Mouse (Mus musculus) hindbrain, embryonic 16.5 days (tissue): Measurements from ENCODE around the gene Kifc1. TPM values are rescaled to one million over a fixed set of nuclear protein-coding genes. Genes with fewer than 3 reads are reported as not detected.

Source experiments
- ATAC-seq: fragments of 200-750 bp; cut with Nextera tagmentation; 2 replicates; pipeline ENCODE4 v1.8.0; 2017; ENCODE audit warnings: moderate TSS enrichment, moderate library complexity
- H3K27ac ChIP-seq: fragments of 300-500 bp; sonication (generic); 2 replicates; pipeline ENCODE4 v1.5.1; 2014; ENCODE audit warnings: low read depth, mild to moderate bottlenecking, control low read depth, low read length, moderate library complexity
- H3K27me3 ChIP-seq: fragments of 300-500 bp; sonication (generic); replicated peaks from 2 replicates; pipeline ENCODE4 v1.6.1; 2014; ENCODE audit warnings: low read length; ENCODE audit not compliant: control insufficient read depth, insufficient read depth
- H3K36me3 ChIP-seq: fragments of 300-500 bp; sonication (generic); 2 replicates; pipeline ENCODE4 v1.6.1; 2014; ENCODE audit warnings: mild to moderate bottlenecking, low read length, moderate library complexity, mixed read lengths; ENCODE audit not compliant: control insufficient read depth, insufficient read depth
- H3K4me1 ChIP-seq: fragments of 300-500 bp; sonication (generic); 2 replicates; pipeline ENCODE4 v1.6.1; 2014; ENCODE audit warnings: low read depth, low read length; ENCODE audit not compliant: control insufficient read depth, insufficient read depth
- H3K4me2 ChIP-seq: fragments of 300-500 bp; sonication (generic); 2 replicates; pipeline ENCODE4 v1.6.1; 2014; ENCODE audit warnings: mild to moderate bottlenecking, low read length, control low read depth, moderate library complexity
- H3K4me3 ChIP-seq: fragments of 300-500 bp; sonication (generic); 2 replicates; pipeline ENCODE4 v1.5.1; 2014; ENCODE audit warnings: mild to moderate bottlenecking, low read length, control low read depth, moderate library complexity
- H3K9ac ChIP-seq: fragments of 300-500 bp; sonication (generic); 2 replicates; pipeline ENCODE4 v1.6.1; 2014; ENCODE audit warnings: low read depth, mild to moderate bottlenecking, control low read depth, low read length, moderate library complexity
- H3K9me3 ChIP-seq: fragments of 300-500 bp; sonication (generic); 2 replicates; pipeline ENCODE4 v1.6.1; 2014; ENCODE audit warnings: mild to moderate bottlenecking, low read length, moderate library complexity; ENCODE audit not compliant: control insufficient read depth
- WGBS: fragments of 180-500 bp; shearing (Covaris S2); extraction: QIAGEN DNeasy Blood & Tissue Kit; methylation state at CpG from one replicate; pipeline ENCODE4 v1.1.7; 2014; 5-methylcytosine and 5-hydroxymethylcytosine counted together
- polyA plus RNA-seq: library from polyadenylated mRNA; unstranded; fragments of >200 nt; fragmentation: Nextera tagmentation; extraction: Ambion mirVana; gene quantifications from 2 replicates; pipeline ENCODE4 v1.2.1, GENCODE M21; 2015

Kifc1 gene
- polyA plus RNA-seq, 1 experiment from 2014 or later = 2.5 TPM

GRCm38 (mm10) chr17:33920282-33921097, 30.0 kb upstream of the Kifc1 start:
- Histone ChIP-seq H3K27me3 (0 out of 2 replicates have a peak, but pooled peaks cover 3% of the 10 kb centered on the region), H3K4me1 (peaks cover 24% of the 10 kb centered on the region), H3K4me3 (peak overlapping the region; percentile 49), H3K9me3 (no peaks in the 10 kb centered on the region), H3K9ac (peak overlapping the region; percentile 63), H3K27ac (peak overlapping the region; percentile 60), H3K36me3 (no peaks in the 10 kb centered on the region), H3K4me2 (peak overlapping the region; percentile 78)
- no peak for ATAC-seq
- under 1% methylated on average over 36 of the region's 36 CpGs for WGBS

- 2% methylated on average over 51 of the region's 52 CpGs for WGBS
- H3K9ac ChIP-seq = peak overlapping the region; percentile 63
- H3K4me2 ChIP-seq = peak overlapping the region; percentile 78
- peak overlapping the region; percentile 49 for H3K4me3 ChIP-seq
- H3K27ac ChIP-seq = peak overlapping the region; percentile 60
- no peaks in the 10 kb centered on the region for H3K9me3 ChIP-seq
- H3K27me3 ChIP-seq = 0 out of 2 replicates have a peak, but pooled peaks cover 3% of the 10 kb centered on the region
- H3K4me1 ChIP-seq = peaks cover 30% of the 10 kb centered on the region
- no peaks in the 10 kb centered on the region for H3K36me3 ChIP-seq
- ATAC-seq = no peak
These were observed 29.2 kb upstream of the Kifc1 start for GRCm38 (mm10) chr17:33919351-33920281.

- WGBS = 59% methylated on average over 37 of the region's 37 CpGs
- peak overlapping the region; percentile 78 for H3K4me2 ChIP-seq
- 0 out of 2 replicates have a peak, but pooled peaks cover 3% of the 10 kb centered on the region for H3K27me3 ChIP-seq
- H3K9ac ChIP-seq = peak overlapping the region; percentile 63; the same call in 1 of the 2 replicates
- no peak overlapping the region for H3K27ac ChIP-seq
- ATAC-seq = no peak
- no peaks in the 10 kb centered on the region for H3K9me3 ChIP-seq
- peak overlapping the region; percentile 49 for H3K4me3 ChIP-seq
- peaks cover 9% of the 10 kb centered on the region for H3K36me3 ChIP-seq
- H3K4me1 ChIP-seq = peaks cover 30% of the 10 kb centered on the region
These were observed 28.1 kb upstream of the Kifc1 start for GRCm38 (mm10) chr17:33918293-33919203.

GRCm38 (mm10) chr17:33917656-33918292, 27.3 kb upstream of the Kifc1 start:
- Histone ChIP-seq H3K9ac (no peak overlapping the region), H3K4me2 (no peak overlapping the region), H3K27ac (no peak overlapping the region), H3K4me1 (peaks cover 30% of the 10 kb centered on the region), H3K9me3 (no peaks in the 10 kb centered on the region), H3K4me3 (no peak overlapping the region), H3K36me3 (peaks cover 13% of the 10 kb centered on the region), H3K27me3 (0 out of 2 replicates have a peak, but pooled peaks cover 3% of the 10 kb centered on the region)
- ATAC-seq = no peak
- WGBS = 81% methylated on average over 18 of the region's 18 CpGs

- 0 out of 2 replicates have a peak, but pooled peaks cover 3% of the 10 kb centered on the region for H3K27me3 ChIP-seq
- H3K4me3 ChIP-seq = peak overlapping the region; percentile 60
- H3K4me1 ChIP-seq = peaks cover 30% of the 10 kb centered on the region
- peak overlapping the region; percentile 75 for H3K9ac ChIP-seq
- no peak for ATAC-seq
- peak overlapping the region; percentile 57 for H3K4me2 ChIP-seq
- no peaks in the 10 kb centered on the region for H3K9me3 ChIP-seq
- peaks cover 19% of the 10 kb centered on the region for H3K36me3 ChIP-seq
- WGBS = 70% methylated on average over 31 of the region's 31 CpGs
- no peak overlapping the region for H3K27ac ChIP-seq
These were observed 26.6 kb upstream of the Kifc1 start for GRCm38 (mm10) chr17:33916847-33917655.

- peak overlapping the region; percentile 57 for H3K4me2 ChIP-seq
- H3K36me3 ChIP-seq = peaks cover 21% of the 10 kb centered on the region
- WGBS = under 1% methylated on average over 20 of the region's 20 CpGs
- peaks cover 30% of the 10 kb centered on the region for H3K4me1 ChIP-seq
- ATAC-seq = peak; percentile 2
- peak overlapping the region; percentile 75 for H3K9ac ChIP-seq
- H3K9me3 ChIP-seq = no peaks in the 10 kb centered on the region
- 0 out of 2 replicates have a peak, but pooled peaks cover 3% of the 10 kb centered on the region for H3K27me3 ChIP-seq
- H3K4me3 ChIP-seq = peak overlapping the region; percentile 60
- peak overlapping the region; percentile 87 for H3K27ac ChIP-seq
These were observed 25.8 kb upstream of the Kifc1 start for GRCm38 (mm10) chr17:33916294-33916693.

GRCm38 (mm10) chr17:33915671-33916250, 25.3 kb upstream of the Kifc1 start, which contains the start of the genes Tapbp and Zbtb22:
Gene Tapbp, plus strand, starts transcription at chr17:33915899.
Gene Zbtb22, plus strand, starts transcription at chr17:33915904.
- peaks cover 21% of the 10 kb centered on the region for H3K36me3 ChIP-seq
- H3K4me3 ChIP-seq = peak within 1 kb of the TSS; percentile 60
- peak within 1 kb of the TSS; percentile 75 for H3K9ac ChIP-seq
- WGBS = under 1% methylated on average over 31 of the region's 34 CpGs
- no peaks in the 10 kb centered on the region for H3K9me3 ChIP-seq
- peak; percentile 92 for ATAC-seq
- 0 out of 2 replicates have a peak, but pooled peaks cover 3% of the 10 kb centered on the region for H3K27me3 ChIP-seq
- peaks cover 30% of the 10 kb centered on the region for H3K4me1 ChIP-seq
- H3K4me2 ChIP-seq = peak within 1 kb of the TSS; percentile 57
- H3K27ac ChIP-seq = peak within 1 kb of the TSS; percentile 87
